Mouse (Mus musculus): ENCODE measurements around the gene Xcr1. TPM values are rescaled to one million over a fixed set of nuclear protein-coding genes. Genes with fewer than 3 reads are reported as not detected.

Xcr1 gene
- polyA plus RNA-seq, 1 experiment from 2014 or later, result not detected

- H3K27me3 ChIP-seq (ENCODE audit: control insufficient read depth, insufficient read depth, low read length), result no peaks in the 10 kb centered on the region
- H3K4me2 ChIP-seq (ENCODE audit: low read depth, low read length), result peak within 1 kb of the TSS; percentile 57
- DNase-seq (ENCODE audit: low spot score), result peak; percentile 97
- ATAC-seq (replicated peaks; ENCODE audit: insufficient number of reproducible peaks, low FRiP score, low TSS enrichment, low read depth), result peak; percentile 98
- peak within 1 kb of the TSS; percentile 78 for H3K9ac ChIP-seq (replicated peaks; ENCODE audit: low read length)
- H3K36me3 ChIP-seq (replicated peaks; ENCODE audit: control insufficient read depth, insufficient read depth, low read depth, low read length), result no peaks in the 10 kb centered on the region
- peak within 1 kb of the TSS; percentile 68 for H3K4me3 ChIP-seq (ENCODE audit: low read depth, low read length)
- no peaks in the 10 kb centered on the region for H3K9me3 ChIP-seq (replicated peaks; ENCODE audit: control insufficient read depth, low read length)
- H3K27ac ChIP-seq (replicated peaks; ENCODE audit: low read depth, low read length), result peak within 1 kb of the TSS; percentile 78
- WGBS, result under 1% methylated on average over 46 of the region's 47 CpGs
- H3K4me1 ChIP-seq (ENCODE audit: control insufficient read depth, insufficient read depth, low read length), result no peaks in the 10 kb centered on the region
These were observed 9.9 kb downstream of the Xcr1 start, which contains the start of gene Fyco1 for GRCm38 (mm10) chr9:123851713-123852448. TSS of gene Fyco1 (minus strand) at chr9:123851899.

GRCm38 (mm10) chr9:123851062-123851712 is 10.6 kb downstream of the Xcr1 start:
- Histone ChIP-seq H3K9ac (replicated peaks; ENCODE audit: low read length) (peak overlapping the region; percentile 78), H3K4me1 (ENCODE audit: control insufficient read depth, insufficient read depth, low read length) (no peaks in the 10 kb centered on the region), H3K27ac (replicated peaks; ENCODE audit: low read depth, low read length) (peak overlapping the region; percentile 78), H3K4me3 (ENCODE audit: low read depth, low read length) (peak overlapping the region; percentile 68), H3K4me2 (ENCODE audit: low read depth, low read length) (peak overlapping the region; percentile 57), H3K27me3 (ENCODE audit: control insufficient read depth, insufficient read depth, low read length) (no peaks in the 10 kb centered on the region), H3K36me3 (replicated peaks; ENCODE audit: control insufficient read depth, insufficient read depth, low read depth, low read length) (no peaks in the 10 kb centered on the region), H3K9me3 (replicated peaks; ENCODE audit: control insufficient read depth, low read length) (no peaks in the 10 kb centered on the region)
- peak; percentile 68 for DNase-seq (ENCODE audit: low spot score)
- ATAC-seq (replicated peaks; ENCODE audit: insufficient number of reproducible peaks, low FRiP score, low TSS enrichment, low read depth), result peak; percentile 88
- WGBS, result under 1% methylated on average over 27 of the region's 27 CpGs

- Histone ChIP-seq H3K4me2 (ENCODE audit: low read depth, low read length) (peak overlapping the region; percentile 57), H3K27me3 (ENCODE audit: control insufficient read depth, insufficient read depth, low read length) (no peaks in the 10 kb centered on the region), H3K9me3 (replicated peaks; ENCODE audit: control insufficient read depth, low read length) (no peaks in the 10 kb centered on the region), H3K9ac (replicated peaks; ENCODE audit: low read length) (peak overlapping the region; percentile 78), H3K4me3 (ENCODE audit: low read depth, low read length) (peak overlapping the region; percentile 68), H3K4me1 (ENCODE audit: control insufficient read depth, insufficient read depth, low read length) (no peaks in the 10 kb centered on the region), H3K36me3 (replicated peaks; ENCODE audit: control insufficient read depth, insufficient read depth, low read depth, low read length) (no peaks in the 10 kb centered on the region), H3K27ac (replicated peaks; ENCODE audit: low read depth, low read length) (no peak overlapping the region)
- ATAC-seq (replicated peaks; ENCODE audit: insufficient number of reproducible peaks, low FRiP score, low TSS enrichment, low read depth), result no peak
- 9% methylated on average over 2 of the region's 2 CpGs for WGBS
- DNase-seq (ENCODE audit: low spot score), result peak; percentile 32
These were observed 11.1 kb downstream of the Xcr1 start for GRCm38 (mm10) chr9:123850705-123851061.

- Histone ChIP-seq H3K27me3 (ENCODE audit: control insufficient read depth, insufficient read depth, low read length) (no peaks in the 10 kb centered on the region), H3K9ac (replicated peaks; ENCODE audit: low read length) (no peak overlapping the region), H3K36me3 (replicated peaks; ENCODE audit: control insufficient read depth, insufficient read depth, low read depth, low read length) (no peaks in the 10 kb centered on the region), H3K9me3 (replicated peaks; ENCODE audit: control insufficient read depth, low read length) (no peaks in the 10 kb centered on the region), H3K4me2 (ENCODE audit: low read depth, low read length) (no peak overlapping the region), H3K4me1 (ENCODE audit: control insufficient read depth, insufficient read depth, low read length) (no peaks in the 10 kb centered on the region), H3K4me3 (ENCODE audit: low read depth, low read length) (peak overlapping the region; percentile 68; the same call in 1 of the 2 replicates), H3K27ac (replicated peaks; ENCODE audit: low read depth, low read length) (no peak overlapping the region)
- no peak for DNase-seq (ENCODE audit: low spot score)
- 70% methylated on average over 2 of the region's 2 CpGs for WGBS
- ATAC-seq (replicated peaks; ENCODE audit: insufficient number of reproducible peaks, low FRiP score, low TSS enrichment, low read depth), result no peak
These were observed 11.7 kb downstream of the Xcr1 start for GRCm38 (mm10) chr9:123849976-123850695.

GRCm38 (mm10) chr9:123846490-123846889 is 15.3 kb downstream of the Xcr1 start:
- Histone ChIP-seq H3K9ac (replicated peaks; ENCODE audit: low read length) (no peak overlapping the region), H3K9me3 (replicated peaks; ENCODE audit: control insufficient read depth, low read length) (no peaks in the 10 kb centered on the region), H3K36me3 (replicated peaks; ENCODE audit: control insufficient read depth, insufficient read depth, low read depth, low read length) (no peaks in the 10 kb centered on the region), H3K4me3 (ENCODE audit: low read depth, low read length) (no peak overlapping the region), H3K4me2 (ENCODE audit: low read depth, low read length) (no peak overlapping the region), H3K4me1 (ENCODE audit: control insufficient read depth, insufficient read depth, low read length) (no peaks in the 10 kb centered on the region), H3K27me3 (ENCODE audit: control insufficient read depth, insufficient read depth, low read length) (no peaks in the 10 kb centered on the region), H3K27ac (replicated peaks; ENCODE audit: low read depth, low read length) (no peak overlapping the region)
- ATAC-seq (replicated peaks; ENCODE audit: insufficient number of reproducible peaks, low FRiP score, low TSS enrichment, low read depth) (no peak), DNase-seq (ENCODE audit: low spot score) (no peak)
- WGBS, result 91% methylated on average over 1 of the region's 1 CpGs

DNA sequence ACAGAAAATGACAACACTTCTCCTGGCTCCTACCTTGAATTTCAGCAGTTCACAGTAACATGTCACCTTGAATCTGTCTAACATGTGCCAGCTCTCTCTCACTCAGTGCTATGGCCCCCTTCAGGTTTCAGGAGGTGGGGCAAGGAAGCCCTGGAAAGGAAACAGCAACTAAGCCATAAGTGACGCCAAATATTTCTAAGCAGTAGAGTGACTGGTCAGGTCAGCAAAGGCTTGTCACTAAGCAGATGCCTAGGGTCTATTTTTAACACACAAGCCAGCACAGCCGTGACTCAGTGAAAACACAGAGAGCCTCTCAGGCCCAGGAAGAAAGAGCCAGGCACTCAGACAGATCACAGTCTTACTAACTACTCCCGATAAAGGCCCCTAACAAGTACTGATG is 16.7 kb downstream of the Xcr1 start:
- Histone ChIP-seq H3K4me1 (ENCODE audit: control insufficient read depth, insufficient read depth, low read length) (no peaks in the 10 kb centered on the region), H3K27me3 (ENCODE audit: control insufficient read depth, insufficient read depth, low read length) (no peaks in the 10 kb centered on the region), H3K4me2 (ENCODE audit: low read depth, low read length) (no peak overlapping the region), H3K9me3 (replicated peaks; ENCODE audit: control insufficient read depth, low read length) (no peaks in the 10 kb centered on the region), H3K36me3 (replicated peaks; ENCODE audit: control insufficient read depth, insufficient read depth, low read depth, low read length) (no peaks in the 10 kb centered on the region), H3K4me3 (ENCODE audit: low read depth, low read length) (no peak overlapping the region), H3K9ac (replicated peaks; ENCODE audit: low read length) (no peak overlapping the region), H3K27ac (replicated peaks; ENCODE audit: low read depth, low read length) (no peak overlapping the region)
- ATAC-seq (replicated peaks; ENCODE audit: insufficient number of reproducible peaks, low FRiP score, low TSS enrichment, low read depth) (no peak), DNase-seq (ENCODE audit: low spot score) (peak; percentile 19)
- 64% methylated on average over 3 of the region's 3 CpGs for WGBS

GRCm38 (mm10) chr9:123844468-123844867 is 17.4 kb downstream of the Xcr1 start:
- Histone ChIP-seq H3K4me2 (ENCODE audit: low read depth, low read length) (no peak overlapping the region), H3K9me3 (replicated peaks; ENCODE audit: control insufficient read depth, low read length) (no peaks in the 10 kb centered on the region), H3K9ac (replicated peaks; ENCODE audit: low read length) (no peak overlapping the region), H3K27me3 (ENCODE audit: control insufficient read depth, insufficient read depth, low read length) (no peaks in the 10 kb centered on the region), H3K27ac (replicated peaks; ENCODE audit: low read depth, low read length) (no peak overlapping the region), H3K4me3 (ENCODE audit: low read depth, low read length) (no peak overlapping the region), H3K36me3 (replicated peaks; ENCODE audit: control insufficient read depth, insufficient read depth, low read depth, low read length) (no peaks in the 10 kb centered on the region), H3K4me1 (ENCODE audit: control insufficient read depth, insufficient read depth, low read length) (no peaks in the 10 kb centered on the region)
- 82% methylated on average over 3 of the region's 3 CpGs for WGBS
- DNase-seq (ENCODE audit: low spot score) (no peak), ATAC-seq (replicated peaks; ENCODE audit: insufficient number of reproducible peaks, low FRiP score, low TSS enrichment, low read depth) (no peak)

- Histone ChIP-seq H3K4me3 (ENCODE audit: low read depth, low read length) (no peak overlapping the region), H3K9me3 (replicated peaks; ENCODE audit: control insufficient read depth, low read length) (no peaks in the 10 kb centered on the region), H3K36me3 (replicated peaks; ENCODE audit: control insufficient read depth, insufficient read depth, low read depth, low read length) (no peaks in the 10 kb centered on the region; the same call in 1 of the 2 replicates), H3K9ac (replicated peaks; ENCODE audit: low read length) (no peak overlapping the region), H3K27ac (replicated peaks; ENCODE audit: low read depth, low read length) (no peak overlapping the region), H3K4me1 (ENCODE audit: control insufficient read depth, insufficient read depth, low read length) (no peaks in the 10 kb centered on the region), H3K4me2 (ENCODE audit: low read depth, low read length) (no peak overlapping the region), H3K27me3 (ENCODE audit: control insufficient read depth, insufficient read depth, low read length) (no peaks in the 10 kb centered on the region)
- ATAC-seq (replicated peaks; ENCODE audit: insufficient number of reproducible peaks, low FRiP score, low TSS enrichment, low read depth) (no peak), DNase-seq (ENCODE audit: low spot score) (no peak)
- 93% methylated on average over 6 of the region's 6 CpGs for WGBS
These were observed 21.6 kb downstream of the Xcr1 start for GRCm38 (mm10) chr9:123840243-123840642.

All from embryonic facial prominence, embryonic 11.5 days (tissue).